Mouse (Mus musculus): ENCODE results near the gene Tshb. TPM values are rescaled to one million over a fixed set of nuclear protein-coding genes. Genes with fewer than 3 reads are reported as not detected.

The Tshb gene
- polyA plus RNA-seq, 1 experiment: 1.5 TPM

DNA sequence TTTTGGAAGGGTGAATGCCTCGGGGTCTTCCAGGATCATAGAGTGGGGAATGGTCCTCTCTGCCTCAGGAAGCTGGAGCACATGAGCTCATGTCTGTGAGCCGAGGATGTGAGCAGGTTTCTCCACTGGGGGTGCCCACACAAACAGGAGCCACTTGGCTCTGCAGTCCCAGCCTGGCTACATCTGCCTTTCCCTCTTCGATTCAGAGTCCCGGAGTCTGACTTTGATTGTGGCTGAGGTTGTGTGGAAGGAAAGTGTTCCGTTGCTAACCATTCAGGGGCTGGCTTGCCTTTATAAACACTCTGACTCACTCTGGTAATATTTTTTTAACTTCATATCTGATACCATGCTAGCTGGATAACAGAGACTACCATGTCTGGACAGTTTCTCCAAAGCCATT is 30.1 kb downstream of the Tshb start:
- no peak for DNase-seq
- Histone ChIP-seq H3K4me1 (ENCODE audit: control insufficient read depth, insufficient read depth, low read length) (peaks cover 48% of the 10 kb centered on the region), H3K4me3 (replicated peaks; ENCODE audit: extremely low read depth, low read depth, low read length) (no peak overlapping the region)
- no peak for TF ChIP-seq POLR2A (IDR thresholded peaks at IDR 0.05; ENCODE audit: borderline replicate concordance, extremely low read depth, low read depth, low read length)
- TF ChIP-seq CTCF (IDR thresholded peaks at IDR 0.05; ENCODE audit: insufficient read depth, low read length): no peak
- 34% methylated on average over 5 of the region's 5 CpGs for whole genome bisulfite sequencing

GRCm38 (mm10) chr3:102752053-102752452 is 30.5 kb downstream of the Tshb start:
- no peak overlapping the region for H3K4me3 ChIP-seq (replicated peaks; ENCODE audit: extremely low read depth, low read depth, low read length)
- no peak for TF ChIP-seq POLR2A (IDR thresholded peaks at IDR 0.05; ENCODE audit: borderline replicate concordance, extremely low read depth, low read depth, low read length)
- TF ChIP-seq CTCF (IDR thresholded peaks at IDR 0.05; ENCODE audit: insufficient read depth, low read length): no peak
- DNase-seq: no peak
- 76% methylated on average over 4 of the region's 4 CpGs for WGBS
- peaks cover 46% of the 10 kb centered on the region for H3K4me1 ChIP-seq (ENCODE audit: control insufficient read depth, insufficient read depth, low read length)

DNA sequence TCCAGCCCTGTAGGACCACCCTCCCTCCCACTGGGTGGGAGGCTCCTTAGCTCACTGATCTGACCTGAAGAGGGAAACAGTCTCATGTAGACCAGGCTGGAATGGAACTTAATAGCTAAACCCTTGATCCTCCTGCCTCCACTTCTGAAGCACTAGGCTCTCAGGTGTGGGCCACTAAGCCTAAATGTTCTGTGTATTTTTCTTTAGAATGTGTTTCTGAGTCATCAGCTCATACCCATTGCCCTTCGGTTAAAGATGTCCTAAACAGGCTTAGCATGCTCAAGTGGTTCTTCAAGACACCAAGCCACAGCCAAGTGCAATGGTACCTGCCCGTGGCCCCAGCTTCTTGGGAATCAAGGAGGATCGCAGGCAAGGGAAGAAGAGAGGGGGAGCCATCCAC is 31.0 kb downstream of the Tshb start:
- 81% methylated on average over 3 of the region's 3 CpGs for WGBS
- Histone ChIP-seq H3K4me1 (ENCODE audit: control insufficient read depth, insufficient read depth, low read length) (peaks cover 42% of the 10 kb centered on the region), H3K4me3 (replicated peaks; ENCODE audit: extremely low read depth, low read depth, low read length) (no peak overlapping the region)
- no peak for TF ChIP-seq CTCF (IDR thresholded peaks at IDR 0.05; ENCODE audit: insufficient read depth, low read length)
- no peak for TF ChIP-seq POLR2A (IDR thresholded peaks at IDR 0.05; ENCODE audit: borderline replicate concordance, extremely low read depth, low read depth, low read length)
- peak; percentile 42 for DNase-seq

DNA sequence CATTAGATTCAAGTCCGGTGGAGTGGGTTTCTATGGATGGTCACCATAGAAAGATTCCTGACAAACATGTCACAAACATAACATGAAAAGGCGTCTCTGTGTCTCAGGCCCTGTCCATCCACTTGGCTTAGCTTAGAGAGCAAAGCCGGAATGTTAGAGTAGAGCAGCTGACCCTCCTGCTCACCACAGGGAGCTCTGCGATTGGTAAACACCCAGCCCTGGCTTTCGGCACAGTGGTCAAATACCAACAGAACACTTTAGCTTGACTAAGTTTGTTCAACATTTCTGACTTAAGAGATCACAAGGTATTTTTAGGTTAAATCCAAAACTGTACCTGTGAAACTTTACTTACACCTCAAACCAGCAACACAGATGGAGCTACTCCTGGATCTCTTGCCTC is 31.4 kb downstream of the Tshb start:
- Histone ChIP-seq H3K4me1 (ENCODE audit: control insufficient read depth, insufficient read depth, low read length) (peaks cover 39% of the 10 kb centered on the region), H3K4me3 (replicated peaks; ENCODE audit: extremely low read depth, low read depth, low read length) (no peak overlapping the region)
- DNase-seq: no peak
- TF ChIP-seq CTCF (IDR thresholded peaks at IDR 0.05; ENCODE audit: insufficient read depth, low read length) (no peak), POLR2A (IDR thresholded peaks at IDR 0.05; ENCODE audit: borderline replicate concordance, extremely low read depth, low read depth, low read length) (no peak)
- 59% methylated on average over 5 of the region's 5 CpGs for WGBS

GRCm38 (mm10) chr3:102748686-102749085 is 33.8 kb downstream of the Tshb start:
- no peak for DNase-seq
- TF ChIP-seq CTCF (IDR thresholded peaks at IDR 0.05; ENCODE audit: insufficient read depth, low read length) (no peak), POLR2A (IDR thresholded peaks at IDR 0.05; ENCODE audit: borderline replicate concordance, extremely low read depth, low read depth, low read length) (no peak)
- Histone ChIP-seq H3K4me3 (replicated peaks; ENCODE audit: extremely low read depth, low read depth, low read length) (no peak overlapping the region), H3K4me1 (ENCODE audit: control insufficient read depth, insufficient read depth, low read length) (peaks cover 53% of the 10 kb centered on the region)
- 59% methylated on average over 5 of the region's 5 CpGs for WGBS

DNA sequence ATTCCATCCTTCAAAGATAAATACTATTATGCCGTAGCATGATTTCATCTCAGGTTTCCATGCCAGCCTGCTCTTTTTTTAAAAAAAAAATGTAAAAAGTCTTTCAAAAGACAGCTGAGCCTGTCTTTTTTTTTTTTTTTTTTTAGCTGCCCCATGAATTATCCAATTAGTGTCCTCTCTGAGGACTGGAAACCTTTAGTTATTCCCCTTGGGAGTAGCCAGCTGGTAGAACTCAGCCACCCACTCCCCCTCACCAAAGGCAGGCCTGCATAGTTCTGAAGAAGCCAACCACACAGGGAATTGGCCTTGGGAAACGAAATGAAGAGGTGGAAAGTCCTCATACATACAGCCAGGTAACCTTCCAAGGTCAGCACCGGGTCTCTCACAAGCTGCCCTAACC is 34.5 kb downstream of the Tshb start:
- H3K4me3 ChIP-seq (replicated peaks; ENCODE audit: extremely low read depth, low read depth, low read length): no peak overlapping the region
- WGBS: 65% methylated on average over 3 of the region's 3 CpGs
- no peak for DNase-seq
- H3K4me1 ChIP-seq (ENCODE audit: control insufficient read depth, insufficient read depth, low read length): peaks cover 55% of the 10 kb centered on the region
- TF ChIP-seq POLR2A (IDR thresholded peaks at IDR 0.05; ENCODE audit: borderline replicate concordance, extremely low read depth, low read depth, low read length) (no peak), CTCF (IDR thresholded peaks at IDR 0.05; ENCODE audit: insufficient read depth, low read length) (no peak)

GRCm38 (mm10) chr3:102746174-102746573 is 36.3 kb downstream of the Tshb start:
- peaks cover 44% of the 10 kb centered on the region for H3K4me1 ChIP-seq (ENCODE audit: control insufficient read depth, insufficient read depth, low read length)
- no peak overlapping the region for H3K4me3 ChIP-seq (replicated peaks; ENCODE audit: extremely low read depth, low read depth, low read length)
- no peak for DNase-seq
- 72% methylated on average over 4 of the region's 4 CpGs for WGBS
- TF ChIP-seq POLR2A (IDR thresholded peaks at IDR 0.05; ENCODE audit: borderline replicate concordance, extremely low read depth, low read depth, low read length): no peak
- TF ChIP-seq CTCF (IDR thresholded peaks at IDR 0.05; ENCODE audit: insufficient read depth, low read length): no peak

- peak; percentile 45 for DNase-seq
- Histone ChIP-seq H3K4me1 (ENCODE audit: control insufficient read depth, insufficient read depth, low read length) (peaks cover 36% of the 10 kb centered on the region), H3K4me3 (replicated peaks; ENCODE audit: extremely low read depth, low read depth, low read length) (no peak overlapping the region)
- WGBS: 20% methylated on average over 5 of the region's 5 CpGs
- TF ChIP-seq CTCF (IDR thresholded peaks at IDR 0.05; ENCODE audit: insufficient read depth, low read length): no peak
- no peak for TF ChIP-seq POLR2A (IDR thresholded peaks at IDR 0.05; ENCODE audit: borderline replicate concordance, extremely low read depth, low read depth, low read length)
Observed at GRCm38 (mm10) chr3:102744657-102745056, 37.9 kb downstream of the Tshb start.

DNA sequence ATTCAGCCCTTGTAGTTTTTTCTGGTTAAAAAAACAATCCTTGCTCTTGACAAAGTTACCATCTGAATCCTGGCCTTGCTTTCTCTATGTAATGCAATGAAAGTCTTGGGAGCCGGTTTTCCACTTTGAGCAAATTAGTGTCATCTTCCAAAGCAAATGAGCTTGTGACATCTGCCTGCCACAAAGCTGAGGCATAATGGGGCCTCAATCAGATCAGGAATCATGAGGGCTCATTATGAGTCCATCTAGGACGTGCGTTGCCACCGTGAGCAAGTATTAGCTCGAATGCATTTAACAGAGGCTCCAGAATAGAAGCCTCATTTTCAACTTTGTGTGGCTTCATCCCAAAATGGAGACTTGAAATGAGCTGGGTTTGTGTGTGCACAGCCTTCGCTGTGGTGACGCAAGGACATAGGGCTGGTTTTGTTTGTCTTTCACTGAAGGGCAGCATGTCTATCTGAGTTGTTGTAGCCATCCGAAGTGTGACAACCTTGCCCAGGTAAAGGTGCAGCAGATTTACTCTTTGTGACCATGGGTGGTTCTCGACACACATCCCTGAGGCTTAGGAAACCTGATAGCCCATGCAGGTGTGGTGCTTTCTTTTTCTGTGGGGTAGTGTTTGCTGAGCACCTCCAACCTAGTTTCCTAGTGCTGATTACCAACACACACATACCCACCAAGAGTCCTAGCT is 38.6 kb downstream of the Tshb start:
- DNase-seq: no peak
- peaks cover 34% of the 10 kb centered on the region for H3K4me1 ChIP-seq (ENCODE audit: control insufficient read depth, insufficient read depth, low read length)
- WGBS: 80% methylated on average over 9 of the region's 9 CpGs
- H3K4me3 ChIP-seq (replicated peaks; ENCODE audit: extremely low read depth, low read depth, low read length): no peak overlapping the region
- TF ChIP-seq CTCF (IDR thresholded peaks at IDR 0.05; ENCODE audit: insufficient read depth, low read length) (no peak), POLR2A (IDR thresholded peaks at IDR 0.05; ENCODE audit: borderline replicate concordance, extremely low read depth, low read depth, low read length) (no peak)

- 50% methylated on average over 4 of the region's 4 CpGs for WGBS
- peak; percentile 51 for DNase-seq
- no peak for TF ChIP-seq POLR2A (IDR thresholded peaks at IDR 0.05; ENCODE audit: borderline replicate concordance, extremely low read depth, low read depth, low read length)
- no peak for TF ChIP-seq CTCF (IDR thresholded peaks at IDR 0.05; ENCODE audit: insufficient read depth, low read length)
- Histone ChIP-seq H3K4me3 (replicated peaks; ENCODE audit: extremely low read depth, low read depth, low read length) (no peak overlapping the region), H3K4me1 (ENCODE audit: control insufficient read depth, insufficient read depth, low read length) (peaks cover 30% of the 10 kb centered on the region)
Observed at GRCm38 (mm10) chr3:102743202-102743601, 39.3 kb downstream of the Tshb start.
